Mouse (Mus musculus) testis, postnatal 14 days (tissue): Measurements from ENCODE around the gene Kel.
A peak's percentile ranks its signal among the peaks of the same experiment; 100 is the strongest.

Experiments
- DNase-seq: peaks from one replicate; pipeline ENCODE4 v3.0.0; 2021; ENCODE audit warnings: low spot score

Gene Kel

DNA sequence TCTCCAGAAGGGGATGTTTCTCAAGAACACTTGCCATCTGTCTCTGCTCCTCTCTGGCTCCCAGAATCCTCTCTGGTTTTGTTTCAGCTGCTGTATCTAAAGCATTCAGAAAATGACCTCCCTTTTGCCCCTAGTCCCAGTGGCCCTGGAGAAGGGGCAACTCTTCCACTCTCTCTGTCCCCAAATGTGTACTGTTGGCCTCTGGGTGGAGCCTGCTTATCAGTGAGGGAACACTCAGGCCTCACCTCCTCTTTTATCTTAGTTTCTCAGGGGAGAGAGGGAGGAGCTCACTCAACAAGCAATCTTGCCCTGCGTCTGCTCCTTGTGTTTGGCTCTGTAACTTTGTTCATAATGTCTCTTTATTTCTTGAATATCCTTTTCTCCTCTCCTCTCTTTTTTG lies at the start of gene Kel:
Gene Kel, minus strand, starts transcription at position 217 of the 400 bp plus-strand sequence.
- DNase-seq: no peak

DNA sequence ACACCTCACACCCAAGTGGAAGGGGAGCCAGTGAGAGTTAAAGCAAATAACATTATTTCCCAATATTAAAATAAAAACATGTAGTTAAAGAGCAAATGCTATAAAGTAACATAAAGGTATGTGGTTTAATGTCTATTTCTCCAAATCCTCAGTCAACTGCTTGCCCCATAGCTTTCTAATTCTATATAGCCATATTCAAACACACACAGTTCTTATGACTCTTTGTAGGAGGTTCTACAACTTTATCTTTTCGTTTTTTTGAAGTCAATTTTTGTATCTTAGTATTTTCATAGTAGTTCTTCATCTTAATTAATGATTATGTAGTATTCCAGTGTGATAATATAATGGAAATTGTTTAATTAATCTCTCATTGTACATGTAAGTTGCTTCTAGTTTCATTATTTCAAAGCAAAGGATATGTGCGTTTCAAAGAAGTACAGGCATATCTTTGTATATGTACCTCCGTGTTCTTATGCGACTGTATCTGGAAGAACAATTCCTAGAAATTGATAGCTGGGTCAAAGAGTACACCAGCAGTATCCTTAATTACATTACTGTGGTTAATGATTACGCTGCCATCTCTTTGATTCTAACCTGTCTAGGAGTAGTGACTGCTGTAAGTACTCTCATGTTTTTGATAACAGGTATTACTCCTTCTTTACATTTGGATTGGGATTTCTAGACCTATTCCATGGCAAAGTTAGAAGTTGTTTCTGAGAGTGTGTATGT lies 40.7 kb upstream of the Kel start:
- DNase-seq: no peak

DNA sequence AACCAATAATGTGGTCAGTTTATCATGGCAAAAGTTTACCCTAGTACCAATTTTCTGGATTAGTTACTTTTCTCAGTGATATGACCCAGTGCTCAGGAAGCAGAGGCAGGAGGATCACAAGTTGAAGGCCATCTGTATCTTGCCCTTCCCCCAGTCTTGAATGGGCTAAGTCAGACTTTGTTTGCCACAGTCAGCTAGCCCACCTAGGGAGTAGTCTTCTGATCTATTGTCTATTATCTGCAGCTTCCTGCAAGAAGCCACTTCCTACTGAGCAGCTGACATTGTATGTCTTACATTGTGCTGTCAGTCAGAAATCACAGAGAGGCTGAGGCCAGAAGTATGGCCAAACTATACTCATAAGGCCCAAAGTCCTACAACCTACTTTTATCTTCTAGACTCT lies 37.0 kb upstream of the Kel start:
- no peak for DNase-seq

DNA sequence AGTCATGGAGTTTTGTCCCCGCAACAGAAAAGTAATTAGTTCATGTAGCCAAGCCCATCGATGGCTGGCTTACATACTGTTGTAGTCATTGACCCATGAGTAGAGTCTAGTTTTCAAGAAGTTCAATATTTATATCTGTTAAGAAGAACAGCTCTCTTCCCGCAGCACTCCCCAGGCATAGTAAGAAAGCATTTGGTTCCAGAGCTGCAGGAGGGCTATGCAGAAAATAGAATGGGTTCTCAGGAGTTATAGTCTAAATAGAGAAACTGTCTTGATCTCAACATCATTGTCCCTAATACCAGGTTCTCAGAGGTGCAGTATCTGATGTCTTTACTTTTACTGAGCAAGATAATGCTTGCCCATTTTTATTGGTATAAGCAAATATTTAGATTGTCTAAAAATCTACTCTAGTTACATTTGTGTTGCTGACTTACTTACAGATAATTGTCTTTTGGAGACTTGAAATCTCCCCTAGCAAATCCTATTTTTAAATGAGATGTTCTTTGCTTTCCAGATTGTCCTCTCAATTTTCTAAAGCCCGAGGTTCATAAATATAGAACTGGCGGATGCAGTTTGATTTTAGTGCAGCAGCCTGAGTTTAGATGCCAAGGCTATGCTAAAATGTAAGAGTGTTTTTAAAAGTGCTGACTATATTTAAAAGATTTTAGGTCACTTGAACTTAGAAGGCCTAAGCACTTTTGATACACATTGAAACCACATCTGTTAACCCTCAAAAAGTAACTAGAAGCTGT lies 30.8 kb upstream of the Kel start:
- DNase-seq: no peak

DNA sequence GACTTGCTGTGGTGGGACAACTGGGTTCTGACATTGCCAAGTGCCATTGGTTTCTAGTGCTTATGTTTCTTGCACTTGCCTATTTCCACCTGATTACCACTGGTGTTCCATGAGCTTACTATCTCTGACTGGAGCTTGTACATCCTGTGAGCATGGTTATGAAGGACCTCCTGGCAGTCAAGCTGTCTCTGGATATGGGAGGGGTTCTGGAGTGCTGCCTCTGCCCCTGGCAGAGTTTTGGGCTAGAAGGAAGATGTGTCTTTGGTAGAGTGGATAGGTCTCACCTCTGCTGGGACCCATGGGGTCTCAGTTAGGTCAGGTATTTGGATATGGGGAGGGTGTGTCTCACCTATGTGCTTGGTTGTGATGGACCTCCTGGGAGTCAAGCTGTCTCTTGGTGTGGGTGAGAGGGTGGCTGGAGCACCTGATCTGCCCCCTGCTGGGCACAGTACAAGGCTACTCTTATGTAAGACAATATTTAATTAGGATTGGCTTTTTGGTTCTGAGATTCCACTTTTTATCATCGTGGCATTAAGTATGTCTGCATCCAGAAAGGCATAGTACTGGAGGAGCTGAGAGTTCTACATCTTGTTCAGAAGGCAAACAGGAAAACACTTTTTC lies 24.0 kb upstream of the Kel start:
- no peak for DNase-seq

DNA sequence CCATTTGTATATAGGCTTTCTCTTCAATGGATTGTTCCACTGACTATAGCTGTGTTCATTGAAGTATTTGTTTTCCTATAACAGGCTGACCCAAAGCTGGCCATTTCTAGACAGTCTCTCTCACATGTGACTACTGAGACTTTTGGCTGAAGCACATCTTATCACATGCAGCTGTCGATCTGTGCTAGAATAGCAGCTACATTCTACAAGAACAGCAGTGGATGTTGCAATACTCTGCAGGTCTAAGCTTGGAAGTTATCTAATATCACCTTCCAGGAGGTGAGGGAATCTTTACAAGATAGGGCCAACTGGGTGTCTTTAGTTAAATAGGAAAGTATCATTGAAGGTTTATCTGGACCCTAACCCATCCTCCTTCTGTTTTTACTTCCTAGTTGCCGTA lies 17.3 kb upstream of the Kel start:
- DNase-seq: no peak

DNA sequence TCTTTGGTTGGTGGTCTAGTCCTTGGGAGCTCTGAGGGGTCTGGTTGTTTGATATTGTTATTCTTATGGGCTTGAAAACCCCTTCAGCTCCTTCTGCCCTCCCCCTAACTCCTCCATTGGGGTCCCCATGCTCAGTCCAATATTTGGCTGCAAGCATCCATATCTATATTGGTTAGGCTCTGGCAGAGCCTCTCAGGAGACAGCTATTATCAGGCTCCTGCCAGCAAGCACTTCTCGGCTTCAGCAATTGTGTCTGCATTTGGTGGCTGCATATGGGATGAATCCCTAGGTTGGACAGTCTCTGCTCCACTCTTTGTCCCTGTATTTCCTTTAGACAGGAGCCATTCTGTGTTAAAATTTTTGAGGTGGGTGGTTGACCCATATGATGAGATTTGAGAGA lies 6.1 kb upstream of the Kel start:
- no peak for DNase-seq

DNA sequence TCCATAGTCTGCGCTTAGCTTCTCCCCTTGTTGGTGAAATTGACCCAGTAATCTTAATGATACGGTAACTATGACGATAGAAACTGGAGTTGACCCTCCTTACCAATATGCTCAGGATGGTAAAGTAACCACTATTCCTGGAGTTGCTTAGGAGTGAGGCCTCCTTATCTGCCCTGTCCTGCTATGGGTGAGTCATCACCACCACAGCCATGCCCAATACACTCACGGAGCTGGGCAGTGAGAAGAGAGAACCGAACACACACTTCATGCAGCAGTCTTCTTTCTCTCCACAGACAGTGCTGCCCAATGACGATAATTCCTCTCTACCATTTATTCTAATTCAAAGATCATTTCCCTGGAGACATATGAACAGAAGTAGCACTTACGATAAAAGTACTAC lies 2.1 kb upstream of the Kel start:
- no peak for DNase-seq

DNA sequence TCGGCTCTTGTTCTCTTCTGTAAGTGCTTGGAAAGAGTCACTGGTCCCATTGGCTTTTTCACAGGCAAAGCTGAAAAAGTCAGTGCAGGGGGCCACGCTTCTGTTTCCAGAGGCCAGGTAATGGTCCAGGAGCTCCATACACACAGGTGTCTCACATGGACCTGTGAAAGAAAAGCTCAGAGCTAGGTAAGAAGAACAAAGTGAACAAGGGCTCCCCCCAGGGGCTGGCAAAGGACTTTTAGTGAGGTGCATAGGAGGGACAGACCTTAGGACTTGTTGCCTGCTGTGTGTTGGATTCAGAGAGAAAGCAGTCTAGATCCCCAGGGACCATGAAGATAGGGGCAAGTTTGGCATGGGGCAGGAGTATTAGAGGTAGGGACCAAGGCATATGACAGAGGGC lies 1.2 kb downstream of the Kel start:
- DNase-seq: no peak

DNA sequence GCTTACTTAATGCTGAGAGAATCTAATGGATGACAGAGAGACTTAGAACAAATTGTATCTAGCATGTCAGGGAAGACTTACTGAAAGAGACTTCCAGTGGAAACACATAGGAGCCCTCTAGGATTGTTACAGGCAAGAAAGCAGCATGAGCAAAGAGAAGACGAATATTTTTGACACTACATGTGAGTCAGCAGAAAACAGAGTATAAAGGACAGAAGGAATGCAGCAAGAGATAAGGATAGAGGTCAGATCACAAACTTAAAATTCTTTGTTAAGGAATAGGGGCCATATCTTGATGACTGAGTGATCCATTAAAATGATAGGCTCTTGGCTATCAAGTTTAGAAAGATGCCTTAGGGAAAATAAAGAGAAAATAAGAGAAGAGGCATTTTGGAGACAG lies 2.9 kb downstream of the Kel start:
- DNase-seq: no peak

DNA sequence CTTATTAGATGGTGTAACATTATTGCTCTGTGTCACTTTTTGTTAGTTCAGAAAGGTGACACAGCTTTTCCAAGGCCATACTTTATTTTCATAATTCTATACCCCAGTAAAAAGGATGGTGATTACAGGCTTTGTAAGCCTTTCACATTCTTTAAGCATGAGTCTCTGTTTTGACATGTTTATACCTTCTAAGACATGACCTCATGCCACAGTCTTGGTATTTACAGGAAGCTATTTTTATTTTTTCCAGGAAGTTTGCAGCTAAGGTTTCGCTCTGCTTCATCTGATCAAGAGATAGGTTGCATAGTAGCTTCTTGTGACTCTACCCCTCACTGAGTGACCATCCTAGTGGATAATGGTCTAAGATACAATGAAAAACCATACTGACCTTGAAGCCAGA lies 9.7 kb downstream of the Kel start:
- DNase-seq: no peak

DNA sequence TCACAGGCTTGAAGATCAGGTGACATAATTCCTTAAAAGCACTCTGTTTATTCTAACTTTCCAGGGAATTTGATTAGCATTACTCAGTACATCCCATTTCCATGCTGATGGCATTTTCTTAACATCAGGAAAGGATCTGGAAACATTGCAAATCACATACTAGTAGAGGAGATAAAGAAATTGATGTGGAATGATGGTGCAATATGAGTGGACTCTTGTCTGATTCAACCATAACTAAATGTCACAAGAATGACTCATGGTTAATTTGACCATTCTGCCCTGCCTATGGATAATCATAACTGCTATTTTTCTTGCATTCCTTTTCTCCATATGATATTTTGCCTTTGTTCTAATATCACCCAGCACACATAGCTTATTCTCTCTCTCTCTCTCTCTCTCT lies 11.9 kb downstream of the Kel start:
- no peak for DNase-seq

DNA sequence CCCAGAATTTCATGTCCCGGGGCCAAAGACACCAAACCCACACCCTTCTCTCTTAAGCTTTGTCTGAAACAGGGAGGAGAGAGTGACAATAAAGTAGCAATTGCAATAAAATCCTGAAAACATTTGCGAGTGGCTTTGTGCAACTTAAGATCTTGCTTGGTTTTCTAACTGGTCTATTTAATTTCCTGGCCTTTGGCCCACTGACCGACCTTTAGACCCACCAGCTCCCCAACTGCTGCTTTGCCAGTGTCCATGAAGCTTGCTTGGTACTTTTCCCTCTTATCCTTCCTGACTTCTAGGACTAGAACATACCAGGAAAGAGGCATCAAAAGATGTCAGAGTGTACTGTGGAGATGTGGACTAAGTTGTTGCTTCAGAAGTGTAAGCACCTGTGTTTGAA lies 18.5 kb downstream of the Kel start:
- no peak for DNase-seq

DNA sequence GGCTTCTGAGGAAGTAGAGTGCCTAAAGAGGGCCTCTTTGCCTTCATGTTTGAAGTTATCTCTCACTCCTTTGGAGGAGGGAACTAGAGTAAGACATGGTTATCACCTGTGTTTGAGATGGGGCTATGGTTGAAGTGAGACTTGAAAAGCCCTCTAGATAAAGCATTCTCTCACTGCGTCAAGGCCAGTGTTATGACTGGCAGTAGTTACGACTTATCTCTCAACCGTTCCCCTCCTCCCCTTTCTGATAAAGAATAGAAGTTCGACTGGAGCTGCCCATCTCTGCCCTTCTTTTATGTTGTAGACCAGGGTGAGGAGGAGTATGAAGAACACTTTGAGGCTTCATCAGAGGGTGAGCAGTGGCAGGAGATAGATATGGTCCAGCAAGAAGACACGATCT lies 19.2 kb downstream of the Kel start:
- DNase-seq: no peak

DNA sequence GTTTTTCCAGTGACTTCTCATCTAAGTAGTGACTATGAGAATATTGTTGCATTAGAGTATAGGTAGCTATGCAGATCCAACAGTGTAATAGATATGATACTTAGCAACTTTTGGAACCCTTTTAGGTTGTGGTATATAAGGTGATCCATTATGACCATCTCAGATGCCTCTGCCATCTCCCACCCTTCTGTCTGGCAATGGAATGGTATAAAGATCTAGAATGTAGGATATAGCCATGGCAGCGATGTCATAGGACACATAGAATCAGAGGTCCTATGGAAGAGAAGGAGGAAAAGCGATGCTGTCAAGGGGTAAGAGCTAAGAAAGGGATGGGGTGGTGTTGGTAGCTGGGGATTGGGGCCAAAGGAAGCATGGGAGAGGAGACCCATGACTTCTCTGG lies 20.0 kb downstream of the Kel start, which contains the start of gene Llcfc1:
Gene Llcfc1, plus strand, starts transcription at position 301 of the 400 bp plus-strand sequence.
- no peak for DNase-seq

DNA sequence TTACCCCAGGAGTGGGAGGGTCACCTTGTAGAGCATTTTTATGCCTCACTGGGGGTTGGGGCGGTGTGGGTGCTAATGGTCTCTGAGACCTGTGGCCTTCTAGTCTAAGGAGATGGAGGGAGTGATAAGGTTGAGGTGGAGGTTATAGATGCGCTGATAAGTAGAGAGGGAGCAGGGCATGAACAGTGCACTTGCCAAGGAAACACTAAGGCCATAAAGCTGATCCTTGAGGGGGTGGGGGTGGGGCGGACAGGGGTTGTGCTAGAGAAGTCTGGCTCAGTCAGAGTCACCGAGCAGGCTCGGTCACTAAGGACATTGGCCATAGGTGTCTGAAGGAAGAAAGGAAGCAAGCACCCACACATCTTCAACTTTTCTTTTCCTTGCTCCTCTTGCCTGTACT lies 22.5 kb downstream of the Kel start:
- DNase-seq: peak; percentile 11

DNA sequence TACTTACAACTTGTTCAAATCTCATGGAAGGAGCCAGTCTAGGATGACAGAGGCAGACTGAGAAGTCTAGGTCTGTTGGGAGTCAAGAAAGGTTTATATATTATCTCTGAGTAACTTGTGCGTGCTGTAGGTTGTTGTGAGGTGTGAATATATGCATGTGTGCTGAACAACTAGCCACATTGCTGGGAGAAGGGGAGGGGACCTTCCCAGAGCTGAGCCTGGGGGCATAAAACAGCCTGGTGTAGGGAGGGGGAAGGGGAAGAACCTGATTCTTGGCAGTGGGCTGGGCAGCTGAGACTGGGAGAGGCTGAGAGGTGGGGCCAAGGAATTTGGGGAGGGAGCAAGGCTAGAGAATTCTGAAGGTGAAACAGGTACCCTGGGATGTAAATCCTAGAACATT lies 23.5 kb downstream of the Kel start, which contains the start of gene Trpv5:
Gene Trpv5, minus strand, starts transcription at position 101 of the 400 bp plus-strand sequence.
- no peak for DNase-seq

DNA sequence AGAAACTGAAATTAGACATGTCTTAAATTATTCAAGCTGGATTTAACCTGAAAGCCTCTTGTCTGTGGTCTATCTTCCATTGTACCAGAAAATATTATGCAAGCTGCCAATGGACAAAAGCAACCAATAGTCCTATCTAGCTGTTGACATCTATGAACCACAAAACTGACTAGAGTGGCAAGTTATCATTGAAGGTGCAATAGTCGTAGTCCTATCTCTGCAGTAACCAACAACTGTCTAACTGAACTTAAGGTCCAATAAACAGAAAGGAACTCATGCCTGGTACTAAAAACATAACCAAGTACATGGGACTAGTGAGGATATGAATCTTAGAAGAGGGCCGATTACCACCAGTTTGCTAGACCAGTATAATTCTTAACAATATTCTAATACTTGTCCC lies 27.6 kb downstream of the Kel start:
- no peak for DNase-seq

DNA sequence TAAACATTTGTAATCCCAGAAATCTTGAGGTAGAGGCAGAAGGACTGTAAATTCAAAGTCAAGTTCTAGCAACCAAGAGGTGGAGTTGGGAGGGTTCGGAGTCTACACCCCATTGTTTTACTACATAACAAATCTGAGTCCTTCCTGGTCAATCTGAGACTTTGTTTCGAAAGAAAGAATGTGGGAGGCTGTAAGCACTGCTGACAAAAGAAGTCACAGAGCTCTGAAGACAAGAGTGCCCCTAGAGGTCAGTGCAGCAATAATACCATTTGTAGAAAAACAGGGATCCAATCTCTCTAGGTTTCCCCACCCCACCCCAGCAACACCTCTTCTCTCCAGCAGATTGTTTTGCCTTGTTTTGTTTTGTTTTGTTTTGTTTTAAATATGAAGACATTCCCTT lies 41.8 kb downstream of the Kel start:
- DNase-seq: peak; percentile 31

DNA sequence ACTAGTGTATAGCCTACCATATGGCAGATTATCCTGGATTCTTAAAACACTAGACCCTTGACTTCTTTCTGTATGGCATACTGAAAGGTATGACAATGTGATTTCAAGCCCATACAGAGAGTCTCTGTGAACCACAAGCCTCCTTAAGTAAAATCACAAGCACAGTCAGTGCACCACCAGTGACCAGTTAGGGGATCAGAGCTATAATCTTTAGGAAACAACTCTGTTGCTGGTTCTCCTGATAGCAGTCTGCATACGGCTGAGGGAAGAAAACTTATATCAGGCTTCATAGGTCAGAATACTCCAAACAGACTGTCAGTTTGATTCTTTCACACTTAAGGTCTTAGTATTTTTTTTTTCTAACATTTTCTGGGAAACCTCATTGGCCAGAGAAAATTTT lies 45.7 kb downstream of the Kel start:
- DNase-seq: no peak

DNA sequence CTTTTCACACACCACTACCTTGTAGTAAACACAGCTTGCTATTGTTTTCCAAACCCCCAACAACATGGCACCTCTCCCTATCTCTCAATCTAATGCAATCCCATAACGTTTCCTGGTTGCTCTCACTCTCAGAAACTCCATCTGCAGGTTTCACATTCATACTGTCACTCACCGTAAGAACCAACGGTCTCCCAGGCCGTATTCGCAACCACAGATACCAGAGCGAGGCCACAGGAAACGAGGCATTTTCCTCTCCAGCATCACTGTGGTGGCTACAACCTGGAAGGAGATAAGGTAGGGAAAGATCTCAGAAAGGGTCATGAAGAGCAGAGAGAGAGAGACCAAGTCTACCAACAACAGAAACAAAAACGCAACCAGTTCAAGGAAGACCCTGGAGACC lies 49.5 kb downstream of the Kel start:
- no peak for DNase-seq

DNA sequence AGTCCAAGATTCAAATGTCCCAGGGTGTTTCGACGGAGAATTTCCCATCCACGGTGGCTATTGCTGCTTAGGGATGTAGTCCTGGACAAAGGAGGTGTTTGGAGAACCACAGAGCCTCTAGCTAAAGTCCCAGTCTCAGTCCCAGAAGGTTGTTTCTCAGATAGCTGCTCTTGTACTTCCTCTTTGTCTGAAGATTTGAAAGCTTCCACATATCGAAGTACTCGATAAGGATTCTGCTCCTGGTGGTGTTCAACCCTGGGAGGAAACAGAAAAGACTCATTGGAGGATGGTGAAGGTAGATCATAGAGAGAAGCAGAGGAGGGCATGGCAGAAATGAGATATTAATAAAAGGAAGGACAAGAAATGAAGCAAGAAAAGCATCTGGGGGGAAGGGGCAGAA lies 51.0 kb downstream of the Kel start:
- no peak for DNase-seq

DNA sequence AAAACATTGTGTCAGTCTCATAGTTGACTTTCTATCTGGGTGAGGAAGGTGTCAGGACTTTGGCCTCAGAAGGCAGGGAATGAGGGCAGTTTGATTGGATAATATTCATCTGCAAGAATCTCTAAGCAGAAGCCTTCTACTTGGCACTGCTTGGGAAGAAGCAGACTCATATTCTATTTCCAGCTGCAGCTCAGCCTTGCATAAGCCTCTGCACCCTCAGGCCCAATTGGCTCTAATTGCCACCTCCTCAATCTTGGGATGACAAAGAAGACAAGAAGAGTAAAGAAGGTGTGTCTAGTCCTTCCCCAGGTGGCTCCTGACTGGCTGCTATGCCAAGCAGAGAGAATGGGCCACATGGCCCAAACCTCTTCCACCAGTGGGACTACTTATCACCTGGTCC lies 57.5 kb downstream of the Kel start:
- no peak for DNase-seq
